Mouse (Mus musculus) heart, adult 2 months (tissue): ENCODE measurements around the gene Tmem223. TPM values are rescaled to one million over a fixed set of nuclear protein-coding genes. Genes with fewer than 3 reads are reported as not detected.

Source experiments
- DNase-seq, 2 experiments: peaks; one replicate each; pipeline ENCODE4 v3.0.0; 2021
- H3K27ac ChIP-seq: fragments of 200-600 bp; 2 replicates; pipeline ENCODE4 v1.8.1; 2022
- H3K27me3 ChIP-seq: fragments of 200-500 bp; 2 replicates; pipeline ENCODE4 v1.6.1; 2012; ENCODE audit warnings: mild to moderate bottlenecking, low read length, inconsistent platforms, mixed read lengths; ENCODE audit not compliant: control insufficient read depth, insufficient read depth
- H3K36me3 ChIP-seq: fragments of 200-500 bp; 2 replicates; pipeline ENCODE4 v1.6.1; 2012; ENCODE audit warnings: low read length, inconsistent platforms; ENCODE audit not compliant: control insufficient read depth, insufficient read depth
- H3K4me1 ChIP-seq: fragments of 200-500 bp; 2 replicates; pipeline ENCODE4 v1.6.1; 2011; ENCODE audit warnings: low read length; ENCODE audit not compliant: control insufficient read depth, insufficient read depth
- H3K4me3 ChIP-seq: fragments of 200-600 bp; 2 replicates; pipeline ENCODE4 v1.8.1; 2022
- H3K79me2 ChIP-seq: fragments of 200-500 bp; replicated peaks from 2 replicates; pipeline ENCODE4 v1.6.1; 2012; ENCODE audit warnings: mild to moderate bottlenecking, inconsistent platforms, low read length, moderate library complexity, mixed read lengths; ENCODE audit not compliant: control insufficient read depth, insufficient read depth
- H3K9ac ChIP-seq: fragments of 200-500 bp; 2 replicates; pipeline ENCODE4 v1.6.1; 2012; ENCODE audit warnings: low read depth, mild to moderate bottlenecking, control low read depth, inconsistent platforms, low read length, mixed read lengths
- CTCF ChIP-seq: fragments of 200-600 bp; IDR thresholded peaks from 2 replicates; pipeline ENCODE4 v1.8.1; 2022; ENCODE audit warnings: antibody characterized with exemption, mild to moderate bottlenecking, moderate library complexity
- EP300 ChIP-seq: fragments of 200-500 bp; IDR thresholded peaks from 2 replicates; pipeline ENCODE4 v1.6.1; 2011; ENCODE audit warnings: low read depth, low read length, control low read depth; ENCODE audit not compliant: insufficient read depth
- POLR2A ChIP-seq: fragments of 200-500 bp; IDR thresholded peaks from 2 replicates; pipeline ENCODE4 v1.6.1; 2011; ENCODE audit warnings: mild to moderate bottlenecking, low read depth, low read length, control low read depth; ENCODE audit not compliant: insufficient read depth
- WGBS: fragments of 180-500 bp; shearing (Covaris S2); methylation state at CpG from one replicate; pipeline ENCODE4 v1.1.7; 2018; 5-methylcytosine and 5-hydroxymethylcytosine counted together
- intact Hi-C: fragments of 180-260 bp; cut with DNase I; formaldehyde crosslinking; loops from one replicate; pipeline ENCODE4 v1.15.1; 2025
- polyA plus RNA-seq: library from polyadenylated mRNA; depleted of rRNA; stranded (reverse); fragments of >200 nt; gene quantifications from 2 replicates; pipeline ENCODE4 v1.2.3, GENCODE M21; 2012
- total RNA-seq, 2 experiments: library from RNA; stranded (reverse); gene quantifications; 2 replicates each; pipeline ENCODE4 v1.2.3; 2021

The Tmem223 gene
- total and polyA plus RNA-seq, 3 experiments = 108 to 212 (median 130) TPM

GRCm38 (mm10) chr19:8734334-8734733 is 36.5 kb upstream of the Tmem223 start:
- 52% methylated on average over 3 of the region's 3 CpGs for WGBS
- no peaks in the 10 kb centered on the region for H3K36me3 ChIP-seq
- no peaks in the 10 kb centered on the region for H3K27me3 ChIP-seq
- intact Hi-C loops = no loop called here
- no peak overlapping the region for H3K4me3 ChIP-seq
- H3K79me2 ChIP-seq = no peaks in the 10 kb centered on the region
- no peaks in the 10 kb centered on the region for H3K4me1 ChIP-seq
- no peak overlapping the region for H3K9ac ChIP-seq
- no peak for DNase-seq
- TF ChIP-seq EP300 (no peak), CTCF (no peak), POLR2A (no peak)
- no peak overlapping the region for H3K27ac ChIP-seq

- no peaks in the 10 kb centered on the region for H3K36me3 ChIP-seq
- TF ChIP-seq CTCF (no peak), EP300 (peak; percentile 58; the same call in 1 of the 2 replicates), POLR2A (peak; percentile 90)
- peak within 1 kb of the TSS; percentile 59 for H3K4me3 ChIP-seq
- peak within 1 kb of the TSS; percentile 88 for H3K27ac ChIP-seq
- intact Hi-C loops = no loop called here
- no peaks in the 10 kb centered on the region; the same call in 1 of the 2 replicates for H3K4me1 ChIP-seq
- H3K9ac ChIP-seq = peak within 1 kb of the TSS; percentile 65
- H3K79me2 ChIP-seq = no peaks in the 10 kb centered on the region
- peak; percentile 93 to 97 for DNase-seq
- no peaks in the 10 kb centered on the region for H3K27me3 ChIP-seq
- under 1% methylated on average over 32 of the region's 32 CpGs for WGBS
Measured at GRCm38 (mm10) chr19:8735389-8736159, 35.2 kb upstream of the Tmem223 start, which contains the start of gene Wdr74. Wdr74 (plus strand) TSS chr19:8735827.

- peak overlapping the region; percentile 65 for H3K9ac ChIP-seq
- H3K27ac ChIP-seq = peak overlapping the region; percentile 88
Measured at GRCm38 (mm10) chr19:8736160-8736467, 34.7 kb upstream of the Tmem223 start.

GRCm38 (mm10) chr19:8738911-8739310 is 31.9 kb upstream of the Tmem223 start:
- Histone ChIP-seq H3K36me3 (peaks cover 12% of the 10 kb centered on the region), H3K27me3 (no peaks in the 10 kb centered on the region), H3K4me1 (peaks cover 5% of the 10 kb centered on the region), H3K27ac (no peak overlapping the region), H3K9ac (no peak overlapping the region), H3K4me3 (no peak overlapping the region), H3K79me2 (peaks cover 3% of the 10 kb centered on the region)
- TF ChIP-seq CTCF (no peak), EP300 (no peak), POLR2A (no peak)
- no peak for DNase-seq
- 89% methylated on average over 7 of the region's 7 CpGs for WGBS
- intact Hi-C loops = no loop called here

More at GRCm38 (mm10) chr19:8736160-8736467, 34.7 kb upstream of the Tmem223 start:
- no peak for DNase-seq
- TF ChIP-seq CTCF = no peak
- no peak for TF ChIP-seq POLR2A
- no peak for TF ChIP-seq EP300
- peaks cover 2% of the 10 kb centered on the region; the same call in 1 of the 2 replicates for H3K4me1 ChIP-seq
- intact Hi-C loops = no loop called here
- H3K79me2 ChIP-seq = no peaks in the 10 kb centered on the region
- 2% methylated on average over 11 of the region's 11 CpGs for WGBS
- H3K27me3 ChIP-seq = no peaks in the 10 kb centered on the region
- peak overlapping the region; percentile 59 for H3K4me3 ChIP-seq
- H3K36me3 ChIP-seq = no peaks in the 10 kb centered on the region

- intact Hi-C loops = loop anchor here (5.0 kb wide), 1 partner anchor 78 kb away; the partner anchor contains the start of gene Ttc9c
- H3K4me3 ChIP-seq = no peak overlapping the region
- DNase-seq = no peak
- H3K4me1 ChIP-seq = peaks cover 5% of the 10 kb centered on the region
- peaks cover 12% of the 10 kb centered on the region for H3K36me3 ChIP-seq
- H3K27me3 ChIP-seq = no peaks in the 10 kb centered on the region
- H3K9ac ChIP-seq = no peak overlapping the region
- H3K79me2 ChIP-seq = peaks cover 3% of the 10 kb centered on the region
- no peak overlapping the region for H3K27ac ChIP-seq
- 95% methylated on average over 6 of the region's 6 CpGs for WGBS
- TF ChIP-seq EP300 = no peak
- no peak for TF ChIP-seq CTCF
- no peak for TF ChIP-seq POLR2A
Measured at GRCm38 (mm10) chr19:8739646-8740045, 31.1 kb upstream of the Tmem223 start.

GRCm38 (mm10) chr19:8740603-8741002 is 30.2 kb upstream of the Tmem223 start, which contains the start of gene 1700092M07Rik:
1700092M07Rik (plus strand) TSS chr19:8740718.
- WGBS = 66% methylated on average over 14 of the region's 14 CpGs
- intact Hi-C loops = loop anchor here (1.0 to 5.0 kb wide), 2 partner anchors 16 to 77 kb away; partner anchors contain the start of gene Ttc9c
- Histone ChIP-seq H3K36me3 (peaks cover 18% of the 10 kb centered on the region), H3K79me2 (peaks cover 3% of the 10 kb centered on the region), H3K27me3 (no peaks in the 10 kb centered on the region), H3K4me1 (peaks cover 5% of the 10 kb centered on the region), H3K9ac (peak within 1 kb of the TSS; percentile 83), H3K27ac (peak within 1 kb of the TSS; percentile 97), H3K4me3 (peak within 1 kb of the TSS; percentile 99)
- no peak for TF ChIP-seq CTCF
- no peak for TF ChIP-seq EP300
- TF ChIP-seq POLR2A = no peak
- DNase-seq = peak in 1 of 2 experiments; percentile 26
